Comparison of ENCODE assay signal across 8 mouse cellular contexts in genomic region chr6:53572979-53573710, GRCm38 (mm10).
DNase-seq lines count a peak whose midpoint lies in the region; ATAC-seq lines count a peak whose summit lies in the region.

No protein-coding gene starts in this region.

- 4% methylated on average over 16 of the region's 16 CpGs for WGBS in embryonic facial prominence, embryonic 12.5 days
- 5% methylated on average over 15 of the region's 16 CpGs for WGBS in midbrain, embryonic 10.5 days

- peak; percentile 86 to 88 for DNase-seq in adrenal gland, postnatal 36 days
- peak; percentile 100 for DNase-seq in heart, adult 11 months
- DNase-seq in kidney, adult 18-20 months: peak; percentile 74
- DNase-seq in left cerebral cortex, postnatal 4 days: peak; percentile 84
- peak; percentile 68 for DNase-seq in midbrain, embryonic 10.5 days (ENCODE audit: low spot score)
- DNase-seq in right cerebral cortex, postnatal 14 days: peak; percentile 66

- peak overlapping the region; percentile 24 for H3K9ac ChIP-seq in embryonic facial prominence, embryonic 12.5 days

- H3K4me3 ChIP-seq in embryonic facial prominence, embryonic 12.5 days: peak overlapping the region; percentile 27
- peak overlapping the region; percentile 44 for H3K4me3 ChIP-seq in midbrain, embryonic 10.5 days

- H3K27ac ChIP-seq in embryonic facial prominence, embryonic 12.5 days: peak overlapping the region; percentile 89
- H3K27ac ChIP-seq in midbrain, embryonic 10.5 days (replicated peaks): peak overlapping the region; percentile 83

- no peaks in the 10 kb centered on the region for H3K27me3 ChIP-seq in embryonic facial prominence, embryonic 12.5 days
- H3K27me3 ChIP-seq in midbrain, embryonic 10.5 days (ENCODE audit: low read depth, poor library complexity, severe bottlenecking): peaks cover 8% of the 10 kb centered on the region

- H3K4me2 ChIP-seq in embryonic facial prominence, embryonic 12.5 days (replicated peaks): peak overlapping the region; percentile 53

- peaks cover 49% of the 10 kb centered on the region for H3K4me1 ChIP-seq in embryonic facial prominence, embryonic 12.5 days
- peaks cover 46% of the 10 kb centered on the region for H3K4me1 ChIP-seq in midbrain, embryonic 10.5 days

- ATAC-seq in embryonic facial prominence, embryonic 12.5 days (ENCODE audit: insufficient number of reproducible peaks, insufficient read depth, low FRiP score, low TSS enrichment): peak; percentile 89
- no peak for ATAC-seq in activated CD4-positive, CD25-positive, alpha-beta regulatory T cell, adult 4 months

- no peaks in the 10 kb centered on the region for H3K9me3 ChIP-seq in embryonic facial prominence, embryonic 12.5 days
- no peaks in the 10 kb centered on the region for H3K9me3 ChIP-seq in midbrain, embryonic 10.5 days (replicated peaks)

- no peaks in the 10 kb centered on the region for H3K36me3 ChIP-seq in embryonic facial prominence, embryonic 12.5 days
- H3K36me3 ChIP-seq in midbrain, embryonic 10.5 days: no peaks in the 10 kb centered on the region

- intact Hi-C loops in left cerebral cortex, postnatal 4 days (cut with DNase I): no loop called here
